In the genomic region with DNA sequence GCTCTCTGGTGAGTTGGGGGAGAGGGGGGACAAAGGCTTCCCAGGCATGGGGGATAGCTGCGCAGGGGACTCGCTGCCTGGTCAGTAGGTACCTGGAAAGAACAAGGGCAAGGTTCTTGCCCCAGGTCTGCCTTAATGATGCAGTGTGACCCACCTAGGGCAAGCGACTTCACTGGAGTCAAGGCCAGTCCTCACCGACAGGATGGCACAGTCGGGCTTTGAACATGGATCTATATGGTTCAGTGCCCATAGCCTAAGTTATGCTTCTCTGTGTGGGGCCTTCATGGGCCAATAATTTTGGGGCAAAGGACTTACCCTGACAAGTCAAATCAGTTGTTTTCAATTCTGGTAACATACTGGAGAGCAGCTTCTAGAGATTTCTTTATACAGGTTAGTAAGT, we compare ENCODE assay signal across 9 mouse cellular contexts. TPM values are rescaled to one million over a fixed set of nuclear protein-coding genes. Genes with fewer than 3 reads are reported as not detected.
DNase-seq lines count a peak whose midpoint lies in the region; ATAC-seq lines count a peak whose summit lies in the region.
"Had no signal": no experiment of that assay in that cellular context is flagged by ENCODE, and none has a peak within 500 bp of the region (broad histone marks: within the 10 kb centered on the region; RNA-seq: fewer than 3 reads in every experiment).

No protein-coding gene starts in this region.

- H3K9me3 ChIP-seq in heart, embryonic 14.5 days (ENCODE audit: control insufficient read depth, low read length) = no peaks in the 10 kb centered on the region
- no peaks in the 10 kb centered on the region for H3K9me3 ChIP-seq in hindbrain, embryonic 13.5 days
- no peaks in the 10 kb centered on the region for H3K9me3 ChIP-seq in midbrain, embryonic 13.5 days

- no peak for DNase-seq in heart, adult 8-10 months (ENCODE audit: low spot score)
- no peak for DNase-seq in ovary, postnatal 10 days (ENCODE audit: low spot score)
- no peak for DNase-seq in lung, postnatal 10 days
- no peak for DNase-seq in spleen, postnatal 36 days (ENCODE audit: low spot score in 2 of 2)

- peaks cover 2 to 11% of the 10 kb centered on the region in 2 experiments; a peak in 3 of 4 replicates for H3K4me1 ChIP-seq in heart, embryonic 14.5 days (ENCODE audit: control insufficient read depth in 2 of 2, insufficient read depth in 2 of 2, low read length in 2 of 2)
- no peaks in the 10 kb centered on the region for H3K4me1 ChIP-seq in brown adipose tissue, adult 24 weeks (ENCODE audit: control insufficient read depth, insufficient read depth, insufficient read length, low read length)
- peaks cover 42% of the 10 kb centered on the region for H3K4me1 ChIP-seq in hindbrain, embryonic 13.5 days (replicated peaks)
- peaks cover 39% of the 10 kb centered on the region for H3K4me1 ChIP-seq in midbrain, embryonic 13.5 days (replicated peaks)

- H3K27me3 ChIP-seq in heart, embryonic 14.5 days (ENCODE audit: control insufficient read depth, insufficient read depth, low read length) = peaks cover 6% of the 10 kb centered on the region; the same call in 1 of the 2 replicates
- H3K27me3 ChIP-seq in hindbrain, embryonic 13.5 days = no peaks in the 10 kb centered on the region
- H3K27me3 ChIP-seq in midbrain, embryonic 13.5 days = no peaks in the 10 kb centered on the region; the same call in 1 of the 2 replicates

- ATAC-seq in heart, embryonic 14.5 days (ENCODE audit: insufficient number of reproducible peaks, insufficient read depth, low FRiP score, low read depth) = no peak
- no peak; the same call in 1 of the 2 replicates for ATAC-seq in hindbrain, embryonic 13.5 days (ENCODE audit: low FRiP score)
- ATAC-seq in midbrain, embryonic 13.5 days = no peak

- peak overlapping the region; percentile 88 for H3K4me2 ChIP-seq in heart, embryonic 14.5 days (ENCODE audit: low read length)
- H3K4me2 ChIP-seq in hindbrain, embryonic 13.5 days = peak overlapping the region; percentile 74
- H3K4me2 ChIP-seq in midbrain, embryonic 13.5 days (replicated peaks) = peak overlapping the region; percentile 70

- 13% methylated on average over 5 of the region's 5 CpGs for WGBS in heart, embryonic 14.5 days
- 5% methylated on average over 5 of the region's 5 CpGs for WGBS in hindbrain, embryonic 13.5 days
- 1% methylated on average over 5 of the region's 5 CpGs for WGBS in midbrain, embryonic 13.5 days

- 0 out of 4 replicates have a peak overlapping the region, but pooled peaks of 1 of the 2 experiments have one; percentile 75 for H3K27ac ChIP-seq in heart, embryonic 14.5 days (replicated peaks in 1 of 2; ENCODE audit: control insufficient read depth in 1 of 2, insufficient read depth in 1 of 2, low read depth in 2 of 2, low read length in 2 of 2)
- no peak overlapping the region for H3K27ac ChIP-seq in brown adipose tissue, adult 24 weeks (replicated peaks; ENCODE audit: low read depth, low read length)
- H3K27ac ChIP-seq in hindbrain, embryonic 13.5 days = peak overlapping the region; percentile 99
- peak overlapping the region; percentile 99 for H3K27ac ChIP-seq in midbrain, embryonic 13.5 days

- no peaks in the 10 kb centered on the region for H3K36me3 ChIP-seq in heart, embryonic 14.5 days (ENCODE audit: control insufficient read depth, insufficient read depth, low read length)
- H3K36me3 ChIP-seq in hindbrain, embryonic 13.5 days = no peaks in the 10 kb centered on the region
- no peaks in the 10 kb centered on the region for H3K36me3 ChIP-seq in midbrain, embryonic 13.5 days

- H3K4me3 ChIP-seq in heart, embryonic 14.5 days (ENCODE audit: control insufficient read depth in 1 of 2, insufficient read depth in 1 of 2, low read depth in 1 of 2, low read length in 2 of 2) = peak overlapping the region; percentile 87 to 96
- H3K4me3 ChIP-seq in brown adipose tissue, adult 24 weeks (ENCODE audit: insufficient read depth, low read depth, low read length) = peak overlapping the region; percentile 49; the same call in 1 of the 2 replicates
- H3K4me3 ChIP-seq in hindbrain, embryonic 13.5 days = peak overlapping the region; percentile 93
- peak overlapping the region; percentile 94 for H3K4me3 ChIP-seq in midbrain, embryonic 13.5 days (replicated peaks)
- H3K4me3 ChIP-seq: erythroblast, embryonic 14.5 days had no signal

- peak overlapping the region; percentile 80 for H3K9ac ChIP-seq in heart, embryonic 14.5 days (ENCODE audit: low read length)
- peak overlapping the region; percentile 99 for H3K9ac ChIP-seq in hindbrain, embryonic 13.5 days
- H3K9ac ChIP-seq in midbrain, embryonic 13.5 days (replicated peaks) = peak overlapping the region; percentile 98

RNA-seq across cellular contexts. Expression of a gene that starts 0.5 kb away (rescaled TPM):
- 15.6 and 16.0 TPM in 2 replicates for polyA plus RNA-seq in heart, embryonic 14.5 days (2014; fragmentation: Nextera tagmentation; extraction: Ambion mirVana)
- 1 to 10 TPM; 7.1 to 9.5 (median 8.9) TPM for total RNA-seq in heart, adult 8-10 months (2022)
- polyA plus RNA-seq in brown adipose tissue, adult 24 weeks (2012; ENCODE audit: insufficient read depth, insufficient read length, missing spikeins) = 2.6 and 3.1 TPM in 2 replicates
- 61.4 and 62.5 TPM in 2 replicates for polyA plus RNA-seq in hindbrain, embryonic 13.5 days (2015; fragmentation: Nextera tagmentation; extraction: Ambion mirVana)
- 65.7 and 66.2 TPM in 2 replicates for polyA plus RNA-seq in midbrain, embryonic 13.5 days (2015; fragmentation: Nextera tagmentation; extraction: Ambion mirVana)
- polyA plus RNA-seq: erythroblast, embryonic 14.5 days had no signal

RNA-seq across cellular contexts. Expression of a gene that starts 57.3 kb away (rescaled TPM):
- polyA plus RNA-seq in heart, embryonic 14.5 days (2014; fragmentation: Nextera tagmentation; extraction: Ambion mirVana) = 4.8 and 6.3 TPM in 2 replicates
- total RNA-seq in heart, adult 8-10 months (2022) = 1 to 10 TPM; 1.5 to 2.2 (median 1.6) TPM
- not detected in 2 replicates for polyA plus RNA-seq in brown adipose tissue, adult 24 weeks (2012; ENCODE audit: insufficient read depth, insufficient read length, missing spikeins)
- 0.47 and 0.49 TPM in 2 replicates for polyA plus RNA-seq in hindbrain, embryonic 13.5 days (2015; fragmentation: Nextera tagmentation; extraction: Ambion mirVana)
- 0.05 TPM in 1 of 2 replicates, not detected in the other for polyA plus RNA-seq in midbrain, embryonic 13.5 days (2015; fragmentation: Nextera tagmentation; extraction: Ambion mirVana)
- polyA plus RNA-seq: erythroblast, embryonic 14.5 days had no signal
